Mouse (Mus musculus) liver, embryonic 15.5 days (tissue): ENCODE measurements around the gene Atp8b2. TPM values are rescaled to one million over a fixed set of nuclear protein-coding genes. Genes with fewer than 3 reads are reported as not detected.

ENCODE experiments used
- ATAC-seq: fragments of 200-750 bp; cut with Nextera tagmentation; 2 replicates; pipeline ENCODE4 v1.8.0; 2017; ENCODE audit warnings: moderate number of reproducible peaks, mild to moderate bottlenecking, moderate library complexity; ENCODE audit not compliant: insufficient read depth
- H3K27ac ChIP-seq: fragments of 300-500 bp; sonication (generic); replicated peaks from 2 replicates; pipeline ENCODE4 v1.5.1; 2015; ENCODE audit warnings: mild to moderate bottlenecking, inconsistent platforms
- H3K27me3 ChIP-seq: fragments of 300-500 bp; sonication (generic); 2 replicates; pipeline ENCODE4 v1.6.1; 2015; ENCODE audit warnings: mild to moderate bottlenecking, inconsistent platforms
- H3K36me3 ChIP-seq: fragments of 300-500 bp; sonication (generic); replicated peaks from 2 replicates; pipeline ENCODE4 v1.6.1; 2015; ENCODE audit warnings: moderate library complexity, mild to moderate bottlenecking, inconsistent platforms
- H3K4me1 ChIP-seq: fragments of 300-500 bp; sonication (generic); replicated peaks from 2 replicates; pipeline ENCODE4 v1.6.1; 2015; ENCODE audit warnings: inconsistent platforms
- H3K4me2 ChIP-seq: fragments of 300-500 bp; sonication (generic); 2 replicates; pipeline ENCODE4 v1.6.1; 2015; ENCODE audit warnings: moderate library complexity, mild to moderate bottlenecking, inconsistent platforms
- H3K4me3 ChIP-seq: fragments of 300-500 bp; sonication (generic); replicated peaks from 2 replicates; pipeline ENCODE4 v1.5.1; 2015; ENCODE audit warnings: mild to moderate bottlenecking, inconsistent platforms
- H3K9ac ChIP-seq: fragments of 300-500 bp; sonication (generic); 2 replicates; pipeline ENCODE4 v1.6.1; 2015; ENCODE audit warnings: moderate library complexity, mild to moderate bottlenecking, inconsistent platforms
- H3K9me3 ChIP-seq: fragments of 300-500 bp; sonication (generic); replicated peaks from 2 replicates; pipeline ENCODE4 v1.6.1; 2016; ENCODE audit warnings: inconsistent platforms
- WGBS: fragments of 180-500 bp; shearing (Covaris S2); methylation state at CpG from one replicate; pipeline ENCODE4 v1.1.7; 2015; ENCODE audit warnings: mixed read lengths; ENCODE audit not compliant: insufficient replicate concordance; 5-methylcytosine and 5-hydroxymethylcytosine counted together
- polyA plus RNA-seq: library from polyadenylated mRNA; unstranded; fragments of >200 nt; fragmentation: Nextera tagmentation; extraction: Ambion mirVana; gene quantifications from 2 replicates; pipeline ENCODE4 v1.2.1, GENCODE M21; 2015

The Atp8b2 gene
- polyA plus RNA-seq, 1 experiment from 2014 or later, result 1.3 TPM

DNA sequence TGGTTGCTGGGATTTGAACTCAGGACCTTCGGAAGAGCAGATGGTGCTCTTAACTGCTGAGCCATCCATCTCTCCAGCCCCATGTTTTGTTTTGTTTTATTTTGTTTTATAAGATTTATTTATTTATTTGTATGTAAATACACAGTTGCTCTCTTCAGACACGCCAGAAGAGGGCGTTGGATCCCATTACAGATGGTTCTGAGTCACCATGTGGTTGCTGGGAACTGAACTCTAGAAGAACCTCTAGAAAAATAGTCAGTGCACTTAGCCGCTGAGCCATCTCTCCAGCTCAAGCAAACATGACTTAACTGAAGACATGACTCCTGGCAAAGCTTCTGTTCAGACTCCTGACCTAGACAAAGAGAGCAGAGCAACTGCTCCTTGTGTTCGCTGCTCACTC lies 19.1 kb upstream of the Atp8b2 start:
- Histone ChIP-seq H3K27me3 (no peaks in the 10 kb centered on the region; the same call in 1 of the 2 replicates), H3K9me3 (no peaks in the 10 kb centered on the region), H3K27ac (no peak overlapping the region), H3K4me1 (no peaks in the 10 kb centered on the region), H3K4me2 (no peak overlapping the region), H3K9ac (no peak overlapping the region), H3K36me3 (no peaks in the 10 kb centered on the region), H3K4me3 (no peak overlapping the region)
- no peak for ATAC-seq
- 55% methylated on average over 5 of the region's 5 CpGs for WGBS

DNA sequence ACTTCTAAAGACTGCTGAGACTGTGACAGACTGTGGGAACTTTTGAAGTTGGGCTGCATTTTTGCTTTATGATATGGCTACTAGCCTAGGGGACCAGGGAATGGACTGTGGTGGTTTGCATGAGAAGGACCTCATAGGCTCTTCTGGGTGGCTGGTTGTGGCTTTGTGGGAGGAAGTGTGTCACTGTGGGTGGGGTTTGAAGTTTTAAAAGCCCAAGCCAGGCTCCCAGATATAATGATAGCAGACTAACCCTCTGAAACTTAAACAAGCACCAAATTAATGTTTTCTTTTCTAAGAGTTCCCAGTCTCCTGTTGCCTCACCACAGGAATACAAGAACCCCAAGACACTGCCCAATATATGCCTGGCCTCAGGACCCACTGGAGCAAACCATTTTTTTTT lies 13.6 kb upstream of the Atp8b2 start:
- Histone ChIP-seq H3K27ac (no peak overlapping the region), H3K9me3 (no peaks in the 10 kb centered on the region), H3K9ac (no peak overlapping the region), H3K36me3 (no peaks in the 10 kb centered on the region), H3K4me2 (no peak overlapping the region), H3K27me3 (no peaks in the 10 kb centered on the region), H3K4me1 (no peaks in the 10 kb centered on the region), H3K4me3 (no peak overlapping the region)
- ATAC-seq, result no peak

DNA sequence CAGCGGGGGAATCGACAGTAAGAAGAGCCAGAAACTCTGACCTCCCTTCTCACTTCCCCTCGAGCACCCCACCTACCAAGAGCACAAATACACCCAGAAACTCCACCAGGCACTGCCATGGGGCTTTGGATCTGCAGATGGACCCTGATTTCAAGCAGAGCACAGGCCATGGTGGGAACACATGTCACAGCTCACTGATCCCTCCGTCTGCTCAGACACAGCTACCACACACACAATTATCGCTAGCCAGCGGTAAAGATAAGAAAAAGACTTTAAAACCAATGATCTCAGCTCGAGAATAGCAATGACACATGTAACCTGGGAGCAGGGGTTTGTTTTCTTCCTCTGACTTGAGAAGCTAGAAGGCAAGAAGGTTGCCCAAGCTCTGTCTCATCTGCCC lies 5.2 kb upstream of the Atp8b2 start:
- Histone ChIP-seq H3K27ac (no peak overlapping the region), H3K4me3 (no peak overlapping the region), H3K9ac (no peak overlapping the region), H3K4me2 (no peak overlapping the region), H3K9me3 (no peaks in the 10 kb centered on the region), H3K27me3 (peaks cover 22% of the 10 kb centered on the region), H3K36me3 (no peaks in the 10 kb centered on the region), H3K4me1 (0 out of 2 replicates have a peak, but pooled peaks cover 7% of the 10 kb centered on the region)
- 25% methylated on average over 7 of the region's 7 CpGs for WGBS
- no peak for ATAC-seq

DNA sequence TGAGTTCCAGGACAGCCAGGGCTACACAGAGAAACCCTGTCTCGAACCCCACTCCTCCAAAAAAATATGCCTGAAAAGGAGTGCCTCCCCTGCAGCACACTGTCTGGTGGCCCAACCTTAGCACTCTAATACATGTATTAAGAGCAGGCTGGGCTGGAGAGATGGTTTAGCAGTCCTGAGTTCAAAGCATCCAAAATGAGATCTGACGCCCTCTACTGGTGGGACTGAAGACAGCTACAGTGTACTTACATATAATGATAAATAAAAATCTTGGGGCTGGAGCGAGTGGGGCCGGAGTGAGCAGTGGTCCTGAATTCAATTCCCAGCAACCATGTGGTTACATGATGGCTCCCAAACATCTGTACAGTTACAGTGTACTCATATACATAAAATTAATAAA lies 3.6 kb upstream of the Atp8b2 start:
- H3K27ac ChIP-seq, result no peak overlapping the region
- WGBS, result 54% methylated on average over 4 of the region's 4 CpGs
- no peak for ATAC-seq
- no peak overlapping the region for H3K4me3 ChIP-seq
- peaks cover 20% of the 10 kb centered on the region for H3K4me1 ChIP-seq
- H3K4me2 ChIP-seq, result no peak overlapping the region
- H3K9ac ChIP-seq, result no peak overlapping the region
- no peaks in the 10 kb centered on the region for H3K9me3 ChIP-seq
- H3K36me3 ChIP-seq, result no peaks in the 10 kb centered on the region
- H3K27me3 ChIP-seq, result peaks cover 37% of the 10 kb centered on the region

DNA sequence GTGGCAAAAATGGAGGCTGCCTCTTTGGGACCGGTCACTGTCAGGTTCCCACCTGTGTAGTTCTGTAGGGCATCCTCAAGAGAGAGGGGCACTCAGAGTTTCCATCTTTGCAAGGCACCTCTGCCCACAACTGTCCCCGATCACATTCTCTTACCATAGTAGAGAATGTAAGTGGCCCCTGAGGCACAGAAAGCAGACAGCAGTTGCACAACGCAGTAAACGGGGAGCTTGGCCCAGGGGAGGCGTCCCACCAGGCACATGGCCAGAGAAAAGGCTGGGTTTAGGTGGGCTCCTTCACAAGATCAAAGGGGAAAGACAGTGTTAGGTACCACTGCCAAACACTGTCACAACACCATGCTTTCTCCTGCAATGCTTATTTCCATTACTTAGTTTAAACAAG lies 2.7 kb upstream of the Atp8b2 start:
- WGBS, result 74% methylated on average over 5 of the region's 5 CpGs
- Histone ChIP-seq H3K27ac (no peak overlapping the region), H3K9me3 (no peaks in the 10 kb centered on the region), H3K36me3 (no peaks in the 10 kb centered on the region), H3K27me3 (peaks cover 47% of the 10 kb centered on the region), H3K4me3 (no peak overlapping the region), H3K4me2 (no peak overlapping the region), H3K9ac (no peak overlapping the region), H3K4me1 (peaks cover 30% of the 10 kb centered on the region)
- no peak for ATAC-seq

DNA sequence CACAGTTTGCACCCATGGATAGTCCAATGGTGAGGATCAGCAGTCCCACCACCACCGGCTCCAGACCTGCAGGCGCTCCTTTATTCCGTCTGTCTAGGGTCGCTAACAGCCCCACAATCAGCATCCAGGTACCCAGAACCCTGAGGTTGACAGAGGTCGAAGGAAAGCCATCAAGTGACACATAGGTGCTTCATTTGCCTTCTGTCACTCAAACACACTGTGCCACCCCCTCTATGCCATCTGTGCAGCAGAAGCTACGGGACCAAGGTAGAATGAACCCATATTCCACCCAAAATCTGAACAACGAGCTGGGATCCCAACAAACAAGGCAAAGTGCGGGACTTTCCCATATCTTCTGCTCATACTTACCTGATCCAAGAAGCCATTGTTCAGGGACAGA lies 2.2 kb upstream of the Atp8b2 start:
- Histone ChIP-seq H3K4me2 (no peak overlapping the region), H3K36me3 (no peaks in the 10 kb centered on the region), H3K27ac (no peak overlapping the region), H3K27me3 (peaks cover 51% of the 10 kb centered on the region), H3K4me1 (peaks cover 34% of the 10 kb centered on the region), H3K9ac (no peak overlapping the region), H3K9me3 (no peaks in the 10 kb centered on the region), H3K4me3 (no peak overlapping the region)
- ATAC-seq, result no peak
- 62% methylated on average over 8 of the region's 8 CpGs for WGBS

DNA sequence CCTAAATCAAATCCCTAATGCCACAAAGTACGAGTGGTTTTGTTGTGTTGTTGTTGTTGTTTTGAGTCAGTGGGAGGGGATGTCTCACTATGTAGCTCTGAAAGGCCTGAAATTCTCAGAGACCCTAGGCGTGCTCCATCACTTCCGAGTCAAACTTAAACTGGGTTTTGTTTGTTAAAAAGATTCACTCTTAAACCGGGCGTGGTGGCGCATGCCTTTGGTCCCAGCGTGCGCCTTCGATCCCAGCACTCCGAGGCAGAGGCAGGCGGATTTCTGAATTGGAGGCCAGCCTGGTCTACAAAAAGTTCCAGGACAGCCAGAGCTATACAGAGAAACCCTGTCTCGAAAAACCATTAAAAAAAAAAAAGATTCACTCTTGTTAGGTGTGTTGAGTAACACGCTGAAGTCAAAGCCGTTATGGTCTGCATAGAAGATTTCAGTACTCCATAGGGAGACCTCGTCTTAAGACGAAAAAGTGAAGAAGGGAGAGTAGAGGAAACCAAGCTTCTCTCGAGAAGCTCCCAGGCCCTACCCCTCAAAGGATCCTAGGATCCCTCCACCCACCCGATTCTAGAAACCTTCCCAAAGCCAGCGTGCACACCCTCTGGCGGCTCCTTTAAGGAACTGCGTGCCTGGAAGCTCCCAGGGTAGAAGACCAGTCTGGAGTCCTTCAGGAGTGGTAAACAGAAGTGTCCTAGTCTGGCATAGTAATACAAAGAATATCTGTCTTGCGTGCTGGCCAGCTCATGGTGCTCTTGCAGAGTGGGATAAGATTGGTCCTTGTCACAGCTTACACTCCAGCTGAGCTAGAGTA lies 825 bp upstream of the Atp8b2 start:
- Histone ChIP-seq H3K9me3 (no peaks in the 10 kb centered on the region), H3K4me2 (peak overlapping the region; percentile 77), H3K36me3 (no peaks in the 10 kb centered on the region), H3K27ac (no peak overlapping the region), H3K4me1 (peaks cover 44% of the 10 kb centered on the region), H3K27me3 (peaks cover 65% of the 10 kb centered on the region), H3K4me3 (peak overlapping the region; percentile 61), H3K9ac (no peak overlapping the region)
- WGBS, result 25% methylated on average over 22 of the region's 22 CpGs
- ATAC-seq, result no peak

DNA sequence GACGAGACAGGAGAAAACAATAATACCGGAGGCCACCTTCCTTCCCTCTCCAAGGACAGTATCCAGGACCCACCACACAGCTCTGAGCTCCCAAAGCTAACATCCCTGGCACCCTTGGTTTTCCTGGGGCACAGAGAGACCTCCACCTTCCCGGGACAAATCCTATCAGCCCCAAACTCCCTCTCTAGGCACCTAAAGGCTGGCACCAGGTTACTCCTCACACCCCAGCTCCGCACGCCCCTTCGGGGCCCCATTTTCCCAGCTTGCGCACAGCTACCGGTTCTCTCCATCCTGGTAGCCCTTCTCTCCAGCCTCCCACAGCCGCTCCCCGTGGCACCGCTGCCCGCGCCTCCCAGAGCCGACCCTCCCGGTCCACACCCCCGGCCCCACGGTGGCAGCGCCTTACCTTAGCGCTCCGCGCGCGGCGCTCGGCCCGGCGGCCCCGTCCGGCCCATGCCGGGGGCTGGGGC lies 522 bp downstream of the Atp8b2 start:
- Histone ChIP-seq H3K27ac (peak overlapping the region; percentile 66), H3K27me3 (peaks cover 68% of the 10 kb centered on the region)
- ATAC-seq, result no peak

DNA sequence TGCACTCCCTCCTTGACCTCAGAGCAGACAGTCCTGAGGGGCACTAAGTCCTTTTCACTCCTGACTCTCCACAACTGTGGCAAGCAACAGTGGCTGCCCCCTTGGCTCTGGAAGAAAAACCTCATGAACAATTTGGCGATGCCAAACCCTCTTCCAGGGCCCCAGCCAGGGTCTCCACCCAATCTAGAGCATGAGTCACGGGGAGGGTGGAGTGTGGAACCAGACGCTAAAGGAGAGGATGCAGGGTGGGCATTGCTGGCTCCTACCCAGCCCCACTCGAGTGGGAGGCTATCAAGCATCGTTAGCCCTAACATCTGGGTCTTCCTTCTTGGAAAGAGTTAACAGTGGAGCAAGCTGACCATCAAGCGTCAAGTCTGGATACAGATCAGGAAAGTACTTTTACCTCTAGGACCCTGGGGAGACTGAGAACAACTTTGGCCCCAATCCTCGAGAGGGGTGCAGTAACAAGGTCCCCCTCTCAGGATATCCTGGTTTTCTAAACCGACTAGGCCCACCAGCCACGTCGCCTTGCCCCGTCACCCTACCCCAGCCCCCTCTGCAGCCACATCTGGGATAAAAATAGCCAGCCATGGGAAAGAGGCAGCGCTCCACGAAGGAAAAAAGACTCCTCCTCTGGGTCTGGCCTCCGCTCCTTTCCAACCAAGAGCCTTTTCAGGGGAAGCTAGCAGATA lies 1.1 kb downstream of the Atp8b2 start:
- peak overlapping the region; percentile 77 for H3K4me2 ChIP-seq
- H3K36me3 ChIP-seq, result no peaks in the 10 kb centered on the region
- peak overlapping the region; percentile 25; the same call in 1 of the 2 replicates for H3K9ac ChIP-seq
- no peak for ATAC-seq
- H3K4me1 ChIP-seq, result peaks cover 44% of the 10 kb centered on the region
- peak overlapping the region; percentile 66; the same call in 1 of the 2 replicates for H3K27ac ChIP-seq
- H3K27me3 ChIP-seq, result peaks cover 62% of the 10 kb centered on the region
- peak overlapping the region; percentile 61 for H3K4me3 ChIP-seq
- WGBS, result 7% methylated on average over 14 of the region's 14 CpGs
- no peaks in the 10 kb centered on the region for H3K9me3 ChIP-seq

More for the DNA sequence above, 522 bp downstream of the Atp8b2 start:
- H3K9ac ChIP-seq, result peak overlapping the region; percentile 25; the same call in 1 of the 2 replicates
- under 1% methylated on average over 30 of the region's 30 CpGs for WGBS
- H3K9me3 ChIP-seq, result no peaks in the 10 kb centered on the region
- peaks cover 44% of the 10 kb centered on the region for H3K4me1 ChIP-seq
- no peaks in the 10 kb centered on the region for H3K36me3 ChIP-seq
- H3K4me2 ChIP-seq, result peak overlapping the region; percentile 77
- H3K4me3 ChIP-seq, result peak overlapping the region; percentile 61

DNA sequence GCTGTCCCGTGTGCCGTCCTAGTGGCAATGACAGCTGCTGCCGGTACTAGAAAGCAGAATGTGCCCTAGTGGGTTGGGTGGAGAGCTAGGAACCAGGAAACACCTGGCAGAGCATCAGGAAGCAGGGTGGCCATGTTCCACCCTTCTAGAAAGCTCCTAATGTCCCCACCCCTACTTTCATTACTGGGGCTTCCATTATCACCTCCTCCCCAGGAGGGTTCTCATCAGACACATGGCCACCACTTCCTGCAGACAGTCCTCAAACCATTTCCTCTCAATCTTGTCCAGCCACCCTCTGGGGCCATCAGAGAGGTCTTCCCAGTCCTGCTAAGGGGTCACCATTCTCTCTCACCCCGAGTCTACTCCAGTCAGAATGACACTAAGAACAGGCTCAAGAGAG lies 1.9 kb downstream of the Atp8b2 start:
- ATAC-seq, result no peak
- H3K9ac ChIP-seq, result no peak overlapping the region
- WGBS, result 9% methylated on average over 4 of the region's 4 CpGs

DNA sequence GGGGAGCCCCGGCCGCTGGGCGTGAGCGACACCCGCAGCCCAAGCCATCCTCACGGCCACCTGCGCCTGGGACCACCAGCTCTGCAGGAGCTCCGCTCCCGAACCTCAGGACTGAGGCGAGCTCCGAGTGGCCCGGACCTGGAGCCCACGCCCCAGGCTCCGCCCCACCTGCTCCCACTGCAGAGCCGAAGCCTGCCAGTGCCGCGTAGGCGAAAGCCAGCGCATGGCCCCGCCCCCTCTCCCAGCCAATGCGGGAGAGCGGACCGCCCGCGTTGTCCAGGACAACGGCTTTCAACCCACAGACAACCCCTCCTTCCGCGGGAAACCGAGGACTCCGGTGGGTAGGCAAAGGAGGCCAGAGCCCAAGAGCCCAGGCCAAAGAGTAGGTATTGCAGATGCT lies 2.8 kb downstream of the Atp8b2 start:
- Histone ChIP-seq H3K27ac (no peak overlapping the region), H3K9ac (peak overlapping the region; percentile 37; the same call in 1 of the 2 replicates), H3K4me3 (peak overlapping the region; percentile 56), H3K4me2 (peak overlapping the region; percentile 77), H3K27me3 (peaks cover 62% of the 10 kb centered on the region), H3K9me3 (no peaks in the 10 kb centered on the region), H3K36me3 (no peaks in the 10 kb centered on the region), H3K4me1 (peaks cover 44% of the 10 kb centered on the region)
- peak; percentile 76 for ATAC-seq
- WGBS, result under 1% methylated on average over 30 of the region's 30 CpGs

More for the DNA sequence above, 1.9 kb downstream of the Atp8b2 start:
- H3K4me1 ChIP-seq, result peaks cover 44% of the 10 kb centered on the region
- H3K9me3 ChIP-seq, result no peaks in the 10 kb centered on the region
- H3K27me3 ChIP-seq, result peaks cover 62% of the 10 kb centered on the region
- peak overlapping the region; percentile 61; the same call in 1 of the 2 replicates for H3K4me3 ChIP-seq
- H3K4me2 ChIP-seq, result peak overlapping the region; percentile 77
- H3K27ac ChIP-seq, result no peak overlapping the region
- H3K36me3 ChIP-seq, result no peaks in the 10 kb centered on the region
